Mouse (Mus musculus): ENCODE results near the gene Elmsan1. TPM values are rescaled to one million over a fixed set of nuclear protein-coding genes. Genes with fewer than 3 reads are reported as not detected.

Gene Elmsan1
- polyA plus RNA-seq, 1 experiment from 2014 or later = 7.7 TPM

GRCm38 (mm10) chr12:84176886-84177765, 41.6 kb downstream of the Elmsan1 start:
- H3K36me3 ChIP-seq = peaks cover 17% of the 10 kb centered on the region
- 40% methylated on average over 6 of the region's 6 CpGs for WGBS
- peaks cover 85% of the 10 kb centered on the region for H3K4me1 ChIP-seq (replicated peaks)
- H3K27me3 ChIP-seq (replicated peaks) = no peaks in the 10 kb centered on the region
- H3K9me3 ChIP-seq = no peaks in the 10 kb centered on the region
- no peak overlapping the region for H3K4me3 ChIP-seq (replicated peaks)
- peak overlapping the region; percentile 77; the same call in 1 of the 2 replicates for H3K4me2 ChIP-seq (replicated peaks)
- H3K9ac ChIP-seq = no peak overlapping the region
- ATAC-seq = no peak
- H3K27ac ChIP-seq = peak overlapping the region; percentile 98

GRCm38 (mm10) chr12:84176126-84176769, 42.4 kb downstream of the Elmsan1 start:
- 10% methylated on average over 13 of the region's 13 CpGs for WGBS
- 0 out of 2 replicates have a peak, but pooled peaks have one; percentile 9 for ATAC-seq

GRCm38 (mm10) chr12:84175659-84176061, 43.0 kb downstream of the Elmsan1 start:
- peak overlapping the region; percentile 44 for H3K4me3 ChIP-seq (replicated peaks)
- peak overlapping the region; percentile 55 for H3K9ac ChIP-seq
- peaks cover 23% of the 10 kb centered on the region for H3K36me3 ChIP-seq
- H3K27ac ChIP-seq = peak overlapping the region; percentile 98
- no peaks in the 10 kb centered on the region for H3K27me3 ChIP-seq (replicated peaks)
- 0% methylated on average over 20 of the region's 20 CpGs for WGBS
- peak overlapping the region; percentile 77 for H3K4me2 ChIP-seq (replicated peaks)
- H3K9me3 ChIP-seq = no peaks in the 10 kb centered on the region
- H3K4me1 ChIP-seq (replicated peaks) = peaks cover 70% of the 10 kb centered on the region
- peak; percentile 83 for ATAC-seq

More at GRCm38 (mm10) chr12:84176126-84176769, 42.4 kb downstream of the Elmsan1 start:
- Histone ChIP-seq H3K4me2 (replicated peaks) (peak overlapping the region; percentile 77), H3K36me3 (peaks cover 23% of the 10 kb centered on the region), H3K9ac (peak overlapping the region; percentile 55), H3K4me3 (replicated peaks) (peak overlapping the region; percentile 44), H3K9me3 (no peaks in the 10 kb centered on the region), H3K27me3 (replicated peaks) (no peaks in the 10 kb centered on the region), H3K4me1 (replicated peaks) (peaks cover 76% of the 10 kb centered on the region), H3K27ac (peak overlapping the region; percentile 98)

- Histone ChIP-seq H3K9ac (no peak overlapping the region), H3K4me1 (replicated peaks) (peaks cover 62% of the 10 kb centered on the region), H3K27me3 (replicated peaks) (no peaks in the 10 kb centered on the region), H3K9me3 (no peaks in the 10 kb centered on the region), H3K4me2 (replicated peaks) (peak overlapping the region; percentile 77), H3K27ac (peak overlapping the region; percentile 98), H3K4me3 (replicated peaks) (0 out of 2 replicates have a peak overlapping the region, but pooled peaks have one; percentile 5), H3K36me3 (peaks cover 23% of the 10 kb centered on the region)
- WGBS = 54% methylated on average over 6 of the region's 6 CpGs
- ATAC-seq = peak; percentile 66
These were observed 43.8 kb downstream of the Elmsan1 start for GRCm38 (mm10) chr12:84174871-84175270.

- WGBS = 53% methylated on average over 9 of the region's 9 CpGs
- ATAC-seq = peak; percentile 46
- Histone ChIP-seq H3K9ac (peak overlapping the region; percentile 8), H3K27ac (peak overlapping the region; percentile 98), H3K4me2 (replicated peaks) (peak overlapping the region; percentile 77), H3K36me3 (peaks cover 23% of the 10 kb centered on the region), H3K9me3 (no peaks in the 10 kb centered on the region), H3K4me1 (replicated peaks) (peaks cover 57% of the 10 kb centered on the region), H3K4me3 (replicated peaks) (0 out of 2 replicates have a peak overlapping the region, but pooled peaks have one; percentile 5), H3K27me3 (replicated peaks) (no peaks in the 10 kb centered on the region)
These were observed 44.4 kb downstream of the Elmsan1 start for GRCm38 (mm10) chr12:84174190-84174811.

- ATAC-seq = no peak
- Histone ChIP-seq H3K27me3 (replicated peaks) (no peaks in the 10 kb centered on the region), H3K9ac (peak overlapping the region; percentile 8; the same call in 1 of the 2 replicates), H3K4me3 (replicated peaks) (no peak overlapping the region), H3K4me1 (replicated peaks) (peaks cover 48% of the 10 kb centered on the region), H3K36me3 (peaks cover 23% of the 10 kb centered on the region), H3K27ac (0 out of 2 replicates have a peak overlapping the region, but pooled peaks have one; percentile 98), H3K4me2 (replicated peaks) (peak overlapping the region; percentile 77; the same call in 1 of the 2 replicates), H3K9me3 (no peaks in the 10 kb centered on the region)
- WGBS = 89% methylated on average over 13 of the region's 13 CpGs
These were observed 45.3 kb downstream of the Elmsan1 start for GRCm38 (mm10) chr12:84173309-84173915.

GRCm38 (mm10) chr12:84172862-84173261, 45.8 kb downstream of the Elmsan1 start:
- ATAC-seq = no peak
- no peak overlapping the region for H3K4me2 ChIP-seq (replicated peaks)
- H3K4me1 ChIP-seq (replicated peaks) = peaks cover 43% of the 10 kb centered on the region
- H3K4me3 ChIP-seq (replicated peaks) = no peak overlapping the region
- peaks cover 23% of the 10 kb centered on the region for H3K36me3 ChIP-seq
- 93% methylated on average over 17 of the region's 17 CpGs for WGBS
- H3K9ac ChIP-seq = no peak overlapping the region
- no peak overlapping the region for H3K27ac ChIP-seq
- H3K27me3 ChIP-seq (replicated peaks) = no peaks in the 10 kb centered on the region
- H3K9me3 ChIP-seq = no peaks in the 10 kb centered on the region

GRCm38 (mm10) chr12:84172216-84172615, 46.5 kb downstream of the Elmsan1 start:
- no peak overlapping the region for H3K4me3 ChIP-seq (replicated peaks)
- H3K4me2 ChIP-seq (replicated peaks) = no peak overlapping the region
- no peak for ATAC-seq
- H3K4me1 ChIP-seq (replicated peaks) = peaks cover 36% of the 10 kb centered on the region
- 96% methylated on average over 3 of the region's 3 CpGs for WGBS
- H3K36me3 ChIP-seq = peaks cover 26% of the 10 kb centered on the region
- no peak overlapping the region for H3K9ac ChIP-seq
- H3K27me3 ChIP-seq (replicated peaks) = no peaks in the 10 kb centered on the region
- H3K27ac ChIP-seq = no peak overlapping the region
- H3K9me3 ChIP-seq = no peaks in the 10 kb centered on the region

- H3K4me2 ChIP-seq (replicated peaks) = no peak overlapping the region
- no peak for ATAC-seq
These were observed 48.1 kb downstream of the Elmsan1 start for GRCm38 (mm10) chr12:84170610-84171009.

GRCm38 (mm10) chr12:84165631-84166373, 52.9 kb downstream of the Elmsan1 start:
- H3K27ac ChIP-seq = 0 out of 2 replicates have a peak overlapping the region, but pooled peaks have one; percentile 3
- 40% methylated on average over 8 of the region's 8 CpGs for WGBS
- no peak for ATAC-seq

More at GRCm38 (mm10) chr12:84170610-84171009, 48.1 kb downstream of the Elmsan1 start:
- Histone ChIP-seq H3K36me3 (peaks cover 28% of the 10 kb centered on the region), H3K27ac (no peak overlapping the region), H3K9ac (no peak overlapping the region), H3K27me3 (replicated peaks) (no peaks in the 10 kb centered on the region), H3K9me3 (no peaks in the 10 kb centered on the region), H3K4me1 (replicated peaks) (peaks cover 22% of the 10 kb centered on the region), H3K4me3 (replicated peaks) (no peak overlapping the region)
- 85% methylated on average over 10 of the region's 10 CpGs for WGBS

GRCm38 (mm10) chr12:84163586-84164110, 55.0 kb downstream of the Elmsan1 start:
- no peaks in the 10 kb centered on the region for H3K27me3 ChIP-seq (replicated peaks)
- peaks cover 25% of the 10 kb centered on the region for H3K36me3 ChIP-seq
- no peaks in the 10 kb centered on the region for H3K9me3 ChIP-seq
- WGBS = 84% methylated on average over 11 of the region's 11 CpGs
- peaks cover 5% of the 10 kb centered on the region; the same call in 1 of the 2 replicates for H3K4me1 ChIP-seq (replicated peaks)
- no peak overlapping the region for H3K4me3 ChIP-seq (replicated peaks)
- ATAC-seq = no peak
- no peak overlapping the region for H3K27ac ChIP-seq
- H3K4me2 ChIP-seq (replicated peaks) = no peak overlapping the region
- H3K9ac ChIP-seq = no peak overlapping the region

More at GRCm38 (mm10) chr12:84165631-84166373, 52.9 kb downstream of the Elmsan1 start:
- H3K4me3 ChIP-seq (replicated peaks) = no peak overlapping the region
- H3K9me3 ChIP-seq = no peaks in the 10 kb centered on the region
- no peak overlapping the region for H3K4me2 ChIP-seq (replicated peaks)
- peaks cover 8% of the 10 kb centered on the region; the same call in 1 of the 2 replicates for H3K36me3 ChIP-seq
- no peak overlapping the region for H3K9ac ChIP-seq
- H3K27me3 ChIP-seq (replicated peaks) = no peaks in the 10 kb centered on the region
- H3K4me1 ChIP-seq (replicated peaks) = peaks cover 5% of the 10 kb centered on the region; the same call in 1 of the 2 replicates
